Mouse (Mus musculus) kidney, embryonic 14.5 days (tissue): ENCODE measurements around the gene Ear14. TPM values are rescaled to one million over a fixed set of nuclear protein-coding genes. Genes with fewer than 3 reads are reported as not detected.
"Not testable (repeated sequence)": the region's sequence is repeated elsewhere in the genome, so short reads cannot be mapped to it uniquely, and the experiment has no call there.

Source experiments
- ATAC-seq: fragments of 200-750 bp; cut with Nextera tagmentation; 2 replicates; pipeline ENCODE4 v1.8.0; 2017; ENCODE audit warnings: moderate number of reproducible peaks, mild to moderate bottlenecking, moderate TSS enrichment, moderate library complexity; ENCODE audit not compliant: low FRiP score, low TSS enrichment
- H3K27ac ChIP-seq: fragments of 300-500 bp; sonication (generic); 2 replicates; pipeline ENCODE4 v1.5.1; 2014; ENCODE audit warnings: low read depth, mild to moderate bottlenecking, low read length, moderate library complexity, mixed read lengths
- H3K27me3 ChIP-seq: fragments of 300-500 bp; sonication (generic); 2 replicates; pipeline ENCODE4 v1.6.1; 2014; ENCODE audit warnings: mild to moderate bottlenecking, low read length; ENCODE audit not compliant: control insufficient read depth, insufficient read depth
- H3K36me3 ChIP-seq: fragments of 300-500 bp; sonication (generic); 2 replicates; pipeline ENCODE4 v1.6.1; 2014; ENCODE audit warnings: low read length, mixed read lengths; ENCODE audit not compliant: control insufficient read depth, insufficient read depth
- H3K4me1 ChIP-seq: fragments of 300-500 bp; sonication (generic); 2 replicates; pipeline ENCODE4 v1.6.1; 2014; ENCODE audit warnings: low read length, mixed read lengths; ENCODE audit not compliant: control insufficient read depth, insufficient read depth
- H3K4me2 ChIP-seq: fragments of 300-500 bp; sonication (generic); replicated peaks from 2 replicates; pipeline ENCODE4 v1.6.1; 2014; ENCODE audit warnings: low read depth, mild to moderate bottlenecking, low read length
- H3K4me3 ChIP-seq: fragments of 300-500 bp; sonication (generic); 2 replicates; pipeline ENCODE4 v1.5.1; 2014; ENCODE audit warnings: mild to moderate bottlenecking, low read length
- H3K9ac ChIP-seq: fragments of 300-500 bp; sonication (generic); 2 replicates; pipeline ENCODE4 v1.6.1; 2014; ENCODE audit warnings: low read depth, mild to moderate bottlenecking, low read length, moderate library complexity
- H3K9me3 ChIP-seq: fragments of 300-500 bp; sonication (generic); 2 replicates; pipeline ENCODE4 v1.6.1; 2016; ENCODE audit warnings: low read length; ENCODE audit not compliant: control insufficient read depth
- WGBS: fragments of 180-500 bp; shearing (Covaris S2); extraction: QIAGEN DNeasy Blood & Tissue Kit; methylation state at CpG from one replicate; pipeline ENCODE4 v1.1.7; 2014; 5-methylcytosine and 5-hydroxymethylcytosine counted together
- polyA plus RNA-seq: library from polyadenylated mRNA; unstranded; fragments of >200 nt; fragmentation: Nextera tagmentation; extraction: Ambion mirVana; gene quantifications from 2 replicates; pipeline ENCODE4 v1.2.1, GENCODE M21; 2014

Gene Ear14
- polyA plus RNA-seq, 1 experiment from 2014 or later, result not detected

- H3K9me3 ChIP-seq, H3K9ac ChIP-seq, H3K27ac ChIP-seq, H3K4me1 ChIP-seq, H3K4me2 ChIP-seq, H3K36me3 ChIP-seq, H3K4me3 ChIP-seq, H3K27me3 ChIP-seq, ATAC-seq: not testable (repeated sequence)
- WGBS, result 90% methylated on average over 1 of the region's 1 CpGs
Measured at GRCm38 (mm10) chr14:51237488-51237887, 34.3 kb downstream of the Ear14 start.

- no peaks in the 10 kb centered on the region for H3K4me1 ChIP-seq
- ATAC-seq, result no peak
- H3K27ac ChIP-seq, result no peak overlapping the region
- H3K4me2 ChIP-seq, result no peak overlapping the region
- no peaks in the 10 kb centered on the region for H3K27me3 ChIP-seq
- no peaks in the 10 kb centered on the region for H3K36me3 ChIP-seq
- no peak overlapping the region for H3K9ac ChIP-seq
- H3K4me3 ChIP-seq, result no peak overlapping the region
- H3K9me3 ChIP-seq, result no peaks in the 10 kb centered on the region
Measured at GRCm38 (mm10) chr14:51240899-51241298, 37.7 kb downstream of the Ear14 start.

- WGBS, result 81% methylated on average over 1 of the region's 1 CpGs
- no peak overlapping the region for H3K4me2 ChIP-seq
- H3K4me1 ChIP-seq, result no peaks in the 10 kb centered on the region
Measured at GRCm38 (mm10) chr14:51247736-51248135, 44.5 kb downstream of the Ear14 start.

GRCm38 (mm10) chr14:51250348-51250747 is 47.2 kb downstream of the Ear14 start:
- WGBS, result 63% methylated on average over 3 of the region's 3 CpGs
- Histone ChIP-seq H3K4me3 (no peak overlapping the region), H3K4me2 (no peak overlapping the region), H3K9me3 (no peaks in the 10 kb centered on the region), H3K4me1 (no peaks in the 10 kb centered on the region), H3K27me3 (no peaks in the 10 kb centered on the region), H3K9ac (no peak overlapping the region), H3K36me3 (no peaks in the 10 kb centered on the region), H3K27ac (no peak overlapping the region)
- no peak for ATAC-seq

More at GRCm38 (mm10) chr14:51247736-51248135, 44.5 kb downstream of the Ear14 start:
- no peaks in the 10 kb centered on the region for H3K27me3 ChIP-seq
- no peak for ATAC-seq
- H3K36me3 ChIP-seq, result no peaks in the 10 kb centered on the region
- no peaks in the 10 kb centered on the region for H3K9me3 ChIP-seq
- H3K4me3 ChIP-seq, result no peak overlapping the region
- no peak overlapping the region for H3K9ac ChIP-seq
- no peak overlapping the region for H3K27ac ChIP-seq

GRCm38 (mm10) chr14:51252206-51252605 is 49.0 kb downstream of the Ear14 start:
- ATAC-seq, H3K9ac ChIP-seq, H3K9me3 ChIP-seq, H3K4me1 ChIP-seq, H3K4me2 ChIP-seq, H3K4me3 ChIP-seq, H3K36me3 ChIP-seq, H3K27ac ChIP-seq, H3K27me3 ChIP-seq: not testable (repeated sequence)

- Histone ChIP-seq H3K9ac (no peak overlapping the region), H3K4me1 (no peaks in the 10 kb centered on the region), H3K4me3 (no peak overlapping the region), H3K27me3 (no peaks in the 10 kb centered on the region), H3K9me3 (no peaks in the 10 kb centered on the region), H3K27ac (no peak overlapping the region), H3K4me2 (no peak overlapping the region), H3K36me3 (no peaks in the 10 kb centered on the region)
- ATAC-seq, result no peak
- 88% methylated on average over 1 of the region's 1 CpGs for WGBS
Measured at GRCm38 (mm10) chr14:51253569-51253968, 50.4 kb downstream of the Ear14 start.

Other genes with a start within 250 kb of the Ear14 start
- 0.99 and 1.2 TPM in 2 replicates for gene Pnp2, start 247.4 kb upstream of the Ear14 start, polyA plus RNA-seq
- gene Rnase10, start 195.6 kb upstream of the Ear14 start, polyA plus RNA-seq, result not detected in 2 replicates
- 0.35 TPM in 1 of 2 replicates, not detected in the other for gene Rnase9, start 161.5 kb upstream of the Ear14 start, polyA plus RNA-seq
- 1.1 TPM in 1 of 2 replicates, not detected in the other for gene Rnase11, start 153.2 kb upstream of the Ear14 start, polyA plus RNA-seq
- gene Rnase12, start 145.7 kb upstream of the Ear14 start, polyA plus RNA-seq, result 16.5 and 18.5 TPM in 2 replicates
- not detected in 2 replicates for gene Olfr750, start 129.0 kb upstream of the Ear14 start, polyA plus RNA-seq
- 38.9 and 41.8 TPM in 2 replicates for gene Rnase4, start 112.3 kb upstream of the Ear14 start, polyA plus RNA-seq
- gene Ang, start 112.2 kb upstream of the Ear14 start, polyA plus RNA-seq, result 6.3 and 9.5 TPM in 2 replicates
- 2.1 and 2.5 TPM in 2 replicates for gene Eddm3b, start 89.0 kb upstream of the Ear14 start, polyA plus RNA-seq
- gene Rnase6, start 79.5 kb upstream of the Ear14 start, polyA plus RNA-seq, result 0.38 and 0.49 TPM in 2 replicates
- 0.53 and 0.65 TPM in 2 replicates for gene Rnase1, start 56.6 kb upstream of the Ear14 start, polyA plus RNA-seq
- not detected in 2 replicates for gene Rnase2b, start 41.1 kb upstream of the Ear14 start, polyA plus RNA-seq
- gene Ang2, start 4.2 kb upstream of the Ear14 start, polyA plus RNA-seq, result not detected in 2 replicates
- gene Rnase2a, start 52.7 kb downstream of the Ear14 start, polyA plus RNA-seq, result not detected in 2 replicates
- not detected in 2 replicates for gene Gm7247, start 158.4 kb downstream of the Ear14 start, polyA plus RNA-seq
- gene Vmn2r88, start 207.4 kb downstream of the Ear14 start, polyA plus RNA-seq, result not detected in 2 replicates
- not detected in 2 replicates for gene Vmn2r89, start 248.5 kb downstream of the Ear14 start, polyA plus RNA-seq